Mouse (Mus musculus) thymus, adult 2 months (tissue): ENCODE results near the gene Snx18. TPM values are rescaled to one million over a fixed set of nuclear protein-coding genes. Genes with fewer than 3 reads are reported as not detected.

Source experiments
- DNase-seq: peaks from one replicate; pipeline ENCODE4 v3.0.0; 2021
- H3K27ac ChIP-seq: fragments of 200-500 bp; 2 replicates; pipeline ENCODE4 v1.5.1; 2012; ENCODE audit warnings: low read length, control low read depth; ENCODE audit not compliant: control insufficient read depth, insufficient read depth
- H3K27me3 ChIP-seq: fragments of 200-500 bp; 2 replicates; pipeline ENCODE4 v1.6.1; 2012; ENCODE audit warnings: mild to moderate bottlenecking, low read length, moderate library complexity, mixed read lengths; ENCODE audit not compliant: control insufficient read depth, insufficient read depth
- H3K36me3 ChIP-seq: fragments of 200-500 bp; 2 replicates; pipeline ENCODE4 v1.6.1; 2012; ENCODE audit warnings: mild to moderate bottlenecking, low read length, moderate library complexity; ENCODE audit not compliant: control insufficient read depth, insufficient read depth
- H3K4me1 ChIP-seq: fragments of 200-500 bp; replicated peaks from 2 replicates; pipeline ENCODE4 v1.6.1; 2012; ENCODE audit warnings: low read length; ENCODE audit not compliant: control insufficient read depth, insufficient read depth
- H3K4me3 ChIP-seq: fragments of 200-500 bp; 2 replicates; pipeline ENCODE4 v1.5.1; 2012; ENCODE audit warnings: mild to moderate bottlenecking, low read length, control low read depth, moderate library complexity; ENCODE audit not compliant: control insufficient read depth, insufficient read depth
- CTCF ChIP-seq: fragments of 200-500 bp; IDR thresholded peaks from 2 replicates; pipeline ENCODE4 v1.5.1; 2012; ENCODE audit warnings: mild to moderate bottlenecking, control low read depth, low read length, moderate library complexity, borderline replicate concordance; ENCODE audit not compliant: control insufficient read depth, poor library complexity, insufficient read depth; ENCODE audit errors: extremely low read depth
- POLR2A ChIP-seq: fragments of 200-500 bp; IDR thresholded peaks from 2 replicates; pipeline ENCODE4 v1.6.1; 2012; ENCODE audit warnings: mild to moderate bottlenecking, low read length, control low read depth, moderate library complexity; ENCODE audit not compliant: control insufficient read depth, poor library complexity, insufficient read depth; ENCODE audit errors: extremely low read depth
- WGBS: fragments of 180-500 bp; shearing (Covaris S2); methylation state at CpG from one replicate; pipeline ENCODE4 v1.1.7; 2018; 5-methylcytosine and 5-hydroxymethylcytosine counted together
- polyA plus RNA-seq: library from polyadenylated mRNA; depleted of rRNA; stranded (reverse); fragments of >200 nt; gene quantifications from 2 replicates; pipeline ENCODE4 v1.2.3, GENCODE M21; 2012; rRNA removed

The Snx18 gene
- polyA plus RNA-seq: 15.6 and 21.0 TPM in 2 replicates

DNA sequence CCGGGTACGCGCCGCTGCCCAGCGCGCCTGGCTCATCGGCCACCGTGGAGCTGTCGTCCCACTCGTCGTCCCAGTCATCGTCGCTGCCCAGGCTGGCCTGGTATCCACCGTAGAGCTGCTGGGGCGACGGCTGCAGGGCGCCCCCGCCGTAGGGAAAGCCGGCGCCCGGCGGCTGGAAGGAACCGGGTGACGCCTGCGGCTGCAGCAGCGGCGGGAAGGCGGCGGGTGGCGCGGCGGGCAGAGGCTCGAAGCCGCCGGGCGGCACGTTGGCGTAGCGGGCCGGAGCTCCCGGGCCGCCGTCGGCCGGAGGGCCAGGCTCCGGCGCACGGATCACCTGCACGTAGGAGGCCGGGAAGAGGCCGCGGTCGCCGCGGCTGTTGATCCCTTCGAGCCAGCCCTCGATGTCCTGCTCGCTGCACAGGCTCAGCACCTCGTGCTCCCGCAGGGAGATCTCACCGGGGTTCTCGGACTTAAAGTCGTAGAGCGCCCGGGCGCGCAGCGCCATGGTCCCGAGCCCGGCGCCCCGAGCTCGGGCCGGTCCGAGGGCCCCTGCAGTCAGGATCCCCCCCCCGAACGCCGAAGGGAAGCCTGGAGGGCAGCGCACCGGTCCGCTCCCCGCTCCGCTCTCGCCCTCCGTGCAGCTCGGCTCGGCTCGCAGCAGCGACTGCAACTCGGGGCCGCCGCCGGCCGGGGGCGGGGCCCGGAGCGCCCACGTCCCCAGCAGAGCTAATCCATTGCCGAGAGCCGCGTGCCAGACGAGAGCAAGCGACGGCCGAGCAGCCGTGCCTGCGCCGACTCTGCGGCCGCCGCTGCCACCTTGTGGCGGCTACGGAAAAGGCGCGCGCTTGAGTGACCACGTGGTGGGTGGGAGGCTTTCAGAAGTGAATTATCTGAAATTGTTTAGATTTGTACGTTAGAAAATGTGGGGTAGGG lies at the start of gene Snx18:
Gene Snx18 (minus strand): TSS at position 674 of the 933 bp plus-strand sequence.
- WGBS: 1% methylated on average over 119 of the region's 119 CpGs
- H3K27ac ChIP-seq: no peak within 1 kb of the TSS
- TF ChIP-seq POLR2A (peak; percentile 92), CTCF (peak; percentile 99)
- H3K4me1 ChIP-seq: peaks cover 30% of the 10 kb centered on the region
- no peaks in the 10 kb centered on the region for H3K27me3 ChIP-seq
- H3K36me3 ChIP-seq: no peaks in the 10 kb centered on the region
- peak; percentile 90 for DNase-seq
- H3K4me3 ChIP-seq: peak within 1 kb of the TSS; percentile 83

DNA sequence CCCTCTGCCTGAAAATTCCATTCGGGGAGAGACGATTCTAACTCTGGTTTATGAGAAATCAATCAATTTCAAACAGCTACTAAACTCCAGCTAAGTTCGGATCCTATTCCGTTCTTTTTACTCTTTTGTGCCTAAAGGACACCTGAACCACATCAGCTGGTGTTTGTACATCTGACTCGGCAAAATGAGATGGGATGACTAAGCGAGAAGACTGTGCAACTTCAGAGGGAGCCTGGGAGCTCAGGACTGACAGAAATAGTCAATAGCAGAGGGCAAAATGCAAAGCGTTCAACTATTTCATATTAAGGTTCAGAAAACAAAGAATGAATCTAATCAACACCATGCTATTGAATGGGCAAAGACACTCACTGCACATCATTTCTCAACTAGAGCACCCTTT lies 45.5 kb upstream of the Snx18 start:
- no peak for TF ChIP-seq CTCF
- no peak for TF ChIP-seq POLR2A
- H3K36me3 ChIP-seq: no peaks in the 10 kb centered on the region
- no peak overlapping the region for H3K4me3 ChIP-seq
- no peak for DNase-seq
- 96% methylated on average over 7 of the region's 7 CpGs for WGBS
- no peaks in the 10 kb centered on the region for H3K4me1 ChIP-seq
- H3K27me3 ChIP-seq: no peaks in the 10 kb centered on the region
- no peak overlapping the region for H3K27ac ChIP-seq

DNA sequence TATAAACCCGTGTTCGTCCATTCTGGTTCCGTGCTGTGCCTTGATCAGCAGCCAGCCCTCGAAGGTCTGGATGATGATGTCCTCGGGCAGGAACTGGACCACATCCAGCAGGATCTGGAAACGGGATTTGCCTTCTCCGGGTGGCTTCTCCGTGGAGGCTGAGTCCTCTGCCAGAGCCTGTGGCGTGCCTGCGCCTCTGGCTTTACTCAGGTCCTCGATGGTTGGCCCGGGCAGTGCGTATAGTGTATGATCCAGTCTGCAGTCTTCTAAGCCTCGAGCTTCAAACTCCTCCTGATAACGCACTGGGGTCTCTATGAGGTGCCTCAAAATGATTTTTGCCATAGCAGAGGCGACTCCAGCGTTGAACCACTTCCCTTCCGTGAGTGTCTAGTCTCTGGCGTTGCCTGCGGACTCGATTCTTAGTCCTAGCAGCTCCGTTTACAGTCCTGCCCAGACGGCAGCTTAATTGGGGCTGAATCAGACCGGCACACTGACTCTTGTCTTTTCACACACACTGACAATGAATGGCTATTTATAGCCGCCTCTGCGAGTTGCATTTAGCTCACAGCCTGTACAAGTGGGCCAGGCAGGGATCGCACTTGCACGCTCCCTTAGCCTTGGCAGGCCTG lies 44.9 kb upstream of the Snx18 start, which contains the start of gene Hspb3:
Gene Hspb3 (minus strand): TSS at position 526 of the 629 bp plus-strand sequence.
- WGBS: 88% methylated on average over 28 of the region's 28 CpGs
- Histone ChIP-seq H3K27ac (no peak within 1 kb of the TSS), H3K4me1 (no peaks in the 10 kb centered on the region), H3K4me3 (no peak within 1 kb of the TSS), H3K36me3 (no peaks in the 10 kb centered on the region), H3K27me3 (no peaks in the 10 kb centered on the region)
- DNase-seq: no peak
- TF ChIP-seq POLR2A (no peak), CTCF (no peak)

DNA sequence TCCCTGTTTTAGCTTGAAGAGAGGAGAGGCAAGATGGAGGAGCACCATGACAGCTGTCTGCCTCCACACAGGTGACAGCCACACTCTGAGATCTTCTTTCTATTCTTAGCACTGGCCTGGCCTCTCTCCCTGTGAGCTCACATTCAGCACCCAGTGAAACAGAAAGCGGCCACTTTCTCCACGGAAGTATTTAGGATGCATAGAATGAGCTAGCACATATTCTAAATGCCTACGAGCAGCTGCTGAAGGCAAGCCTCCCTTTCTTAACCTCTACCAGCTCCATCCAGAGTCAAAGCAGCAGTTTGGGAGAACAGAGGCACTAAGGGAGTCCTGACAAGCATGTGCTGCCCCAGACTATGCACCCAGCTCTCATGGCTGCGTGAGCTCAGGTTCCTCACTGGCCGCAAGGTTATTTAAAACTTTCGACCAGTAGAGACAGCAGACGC lies 43.5 kb upstream of the Snx18 start:
- H3K27me3 ChIP-seq: no peaks in the 10 kb centered on the region

DNA sequence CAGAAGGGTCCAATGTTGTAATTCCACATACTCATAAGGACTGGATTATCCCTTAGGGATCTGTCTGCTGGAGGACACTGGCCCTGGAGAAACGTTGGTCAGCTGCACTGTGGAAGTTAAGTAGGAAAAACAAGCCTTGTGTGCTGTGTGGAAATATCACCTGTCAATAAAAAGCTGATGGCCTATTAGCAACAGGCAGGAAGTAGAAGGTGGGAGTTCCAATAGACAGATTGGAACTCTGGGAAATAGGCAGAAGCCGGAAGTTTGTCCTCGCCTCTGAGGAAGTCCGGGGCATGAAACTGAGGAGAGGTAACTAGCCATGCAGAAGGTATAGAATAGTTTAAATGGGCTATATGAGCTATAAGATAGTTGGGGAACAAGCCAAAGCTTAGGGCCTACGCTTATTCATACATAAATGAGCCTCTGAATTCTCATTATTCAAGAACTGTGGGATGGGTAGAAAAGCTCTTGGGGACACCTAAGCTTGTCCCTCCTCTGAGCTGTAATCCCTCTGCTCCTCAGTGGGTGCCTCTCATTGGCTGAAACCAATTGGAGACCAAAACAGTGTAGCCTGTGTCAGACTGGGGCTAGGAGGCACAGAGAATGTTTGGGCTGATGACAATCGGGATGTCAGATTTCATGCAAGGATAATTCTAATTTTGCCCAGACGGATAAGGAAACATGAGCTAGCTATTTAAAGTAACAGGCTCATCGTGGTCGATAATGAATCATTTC lies 42.4 kb upstream of the Snx18 start:
- H3K4me1 ChIP-seq: no peaks in the 10 kb centered on the region
- TF ChIP-seq POLR2A (no peak), CTCF (no peak)
- H3K36me3 ChIP-seq: no peaks in the 10 kb centered on the region
- H3K4me3 ChIP-seq: no peak overlapping the region
- no peak overlapping the region for H3K27ac ChIP-seq
- DNase-seq: no peak
- H3K27me3 ChIP-seq: no peaks in the 10 kb centered on the region
- 94% methylated on average over 9 of the region's 9 CpGs for WGBS

More for the DNA sequence above, 43.5 kb upstream of the Snx18 start:
- no peak overlapping the region for H3K4me3 ChIP-seq
- no peaks in the 10 kb centered on the region for H3K36me3 ChIP-seq
- H3K27ac ChIP-seq: no peak overlapping the region
- 61% methylated on average over 7 of the region's 7 CpGs for WGBS
- DNase-seq: no peak
- TF ChIP-seq POLR2A: no peak
- no peak for TF ChIP-seq CTCF
- no peaks in the 10 kb centered on the region for H3K4me1 ChIP-seq

DNA sequence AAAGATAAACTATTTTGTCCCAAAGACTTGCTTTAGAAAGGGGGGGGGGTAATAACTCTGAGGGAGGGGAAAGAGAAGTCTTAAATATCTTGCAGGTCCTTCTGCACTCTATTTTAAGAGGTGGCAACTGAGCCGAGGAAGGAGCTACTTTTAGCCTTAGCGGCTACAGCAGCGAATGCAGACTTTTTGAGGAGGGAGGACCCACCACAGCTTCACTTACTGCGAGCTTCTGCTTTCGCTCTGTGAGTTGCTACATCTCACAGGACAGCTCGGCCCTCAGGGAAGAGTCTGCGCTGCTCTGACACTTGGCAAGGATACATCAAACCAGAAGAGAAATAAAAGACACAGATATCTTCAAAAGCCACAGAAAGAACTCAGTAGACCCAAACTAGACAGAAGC lies 38.8 kb upstream of the Snx18 start:
- Histone ChIP-seq H3K36me3 (no peaks in the 10 kb centered on the region), H3K4me3 (no peak overlapping the region), H3K27ac (no peak overlapping the region), H3K4me1 (no peaks in the 10 kb centered on the region), H3K27me3 (no peaks in the 10 kb centered on the region)
- no peak for DNase-seq
- TF ChIP-seq POLR2A (no peak), CTCF (no peak)
- 44% methylated on average over 7 of the region's 7 CpGs for WGBS
